Mouse (Mus musculus) small intestine, adult 2 months (tissue): ENCODE measurements around the gene Tchhl1.

Experiments
- CTCF ChIP-seq: fragments of 200-500 bp; IDR thresholded peaks from 2 replicates; pipeline ENCODE4 v1.5.1; 2012; ENCODE audit warnings: low read depth, mild to moderate bottlenecking, control low read depth, inconsistent platforms, low read length, moderate library complexity, mixed read lengths; ENCODE audit not compliant: insufficient replicate concordance, insufficient read length; ENCODE audit errors: extremely low read depth
- POLR2A ChIP-seq: fragments of 200-500 bp; IDR thresholded peaks from 2 replicates; pipeline ENCODE4 v1.6.1; 2012; ENCODE audit warnings: low read depth, mild to moderate bottlenecking, control low read depth, inconsistent platforms, low read length, moderate library complexity

GRCm38 (mm10) chr3:93444343-93445164 is 24.0 kb upstream of the Tchhl1 start:
- TF ChIP-seq CTCF = no peak
- no peak for TF ChIP-seq POLR2A
